Mouse (Mus musculus) cortical plate, adult 2 months (tissue): ENCODE data around the gene Klc4.

Source experiments
- CTCF ChIP-seq: fragments of 200-500 bp; IDR thresholded peaks from 2 replicates; pipeline ENCODE4 v1.5.1; 2011; ENCODE audit warnings: mild to moderate bottlenecking, control low read depth, low read length; ENCODE audit not compliant: insufficient read depth; ENCODE audit errors: extremely low read depth
- POLR2A ChIP-seq: fragments of 200-500 bp; IDR thresholded peaks from 2 replicates; pipeline ENCODE4 v1.6.1; 2011; ENCODE audit warnings: mild to moderate bottlenecking, low read length, control low read depth; ENCODE audit not compliant: insufficient read depth; ENCODE audit errors: extremely low read depth

DNA sequence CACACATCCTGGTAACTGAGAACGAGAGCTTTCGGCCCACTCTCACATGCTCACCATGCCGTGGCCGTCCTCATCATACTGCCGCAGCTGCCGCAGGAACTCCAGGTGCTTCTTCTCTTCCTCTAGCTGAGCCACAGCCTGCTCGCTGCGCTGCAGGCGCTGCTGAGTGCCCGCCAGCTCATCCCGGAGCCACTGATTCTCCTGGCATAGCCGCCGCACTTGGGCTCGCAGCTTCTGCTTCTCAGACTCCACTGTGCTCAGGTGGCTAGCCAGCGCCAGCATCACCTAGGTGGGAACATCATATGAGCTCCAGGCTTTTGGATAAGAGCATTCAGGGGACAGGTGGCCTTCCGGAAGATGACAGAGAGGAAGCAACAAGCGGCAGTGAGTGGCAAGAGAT, 3.8 kb downstream of the Klc4 start:
- TF ChIP-seq CTCF = no peak
- no peak for TF ChIP-seq POLR2A
